Mouse (Mus musculus) CH12.LX (cell line): ENCODE data around the gene Dgcr8. TPM values are rescaled to one million over a fixed set of nuclear protein-coding genes. Genes with fewer than 3 reads are reported as not detected.
A peak's percentile ranks its signal among the peaks of the same experiment; 100 is the strongest.

ENCODE experiments used
- DNase-seq: peaks from one replicate; pipeline ENCODE4 v3.0.0-alpha.2; 2013; ENCODE audit errors: extremely low read depth
- H3K27ac ChIP-seq: 2 replicates; pipeline ENCODE4 v1.5.1; 2012; ENCODE audit warnings: low read depth, mild to moderate bottlenecking, control low read depth, moderate library complexity; ENCODE audit not compliant: insufficient read depth
- H3K27me3 ChIP-seq: replicated peaks from 2 replicates; pipeline ENCODE3; 2012; ENCODE audit warnings: inconsistent platforms
- H3K36me3 ChIP-seq, 2 experiments: replicated peaks in 1 of 2; 2 replicates each; pipeline versions ENCODE3 to v1.6.1; 2012; ENCODE audit warnings: inconsistent platforms in 1 of 2, low read length in 1 of 2, mild to moderate bottlenecking in 1 of 2, mixed read lengths in 1 of 2, moderate library complexity in 1 of 2; ENCODE audit not compliant: control insufficient read depth in 1 of 2, insufficient read depth in 1 of 2
- H3K4me1 ChIP-seq, 2 experiments: 2 replicates each; pipeline ENCODE4 v1.6.1; 2012; ENCODE audit warnings: inconsistent platforms in 1 of 2, moderate library complexity in 1 of 2; ENCODE audit not compliant: insufficient read depth in 2 of 2, control insufficient read depth in 1 of 2
- H3K4me2 ChIP-seq: 2 replicates; pipeline ENCODE4 v1.6.1; 2012; ENCODE audit warnings: low read depth, mild to moderate bottlenecking, control low read depth; ENCODE audit not compliant: poor library complexity, insufficient read depth, severe bottlenecking
- H3K4me3 ChIP-seq, 3 experiments: fragments of 150-350 bp in 1 of 3; sonication (generic) in 1 of 3; replicated peaks in 1 of 3; 2 replicates each; pipeline versions ENCODE3 to v1.5.1; 2011 to 2012; ENCODE audit warnings: low read depth in 2 of 3, low read length in 2 of 3, mild to moderate bottlenecking in 2 of 3, moderate library complexity in 2 of 3, control low read depth in 1 of 3, improper control_type of control experiment in 1 of 3, inconsistent platforms in 1 of 3, mixed read lengths in 1 of 3; ENCODE audit not compliant: poor library complexity in 1 of 3
- H3K79me2 ChIP-seq: replicated peaks from 2 replicates; pipeline ENCODE4 v1.6.1; 2012; ENCODE audit warnings: mild to moderate bottlenecking, moderate library complexity; ENCODE audit not compliant: control insufficient read depth, poor library complexity, insufficient read depth, severe bottlenecking; ENCODE audit errors: extremely low read depth
- H3K9ac ChIP-seq: 2 replicates; pipeline ENCODE4 v1.6.1; 2012; ENCODE audit warnings: low read depth, mild to moderate bottlenecking, control low read depth, moderate library complexity; ENCODE audit not compliant: insufficient read depth
- H3K9me3 ChIP-seq: replicated peaks from 2 replicates; pipeline ENCODE3; 2012; ENCODE audit warnings: low read length, inconsistent platforms, mixed read lengths
- BHLHE40 ChIP-seq: IDR thresholded peaks from 2 replicates; pipeline ENCODE4 v1.6.1; 2011; ENCODE audit warnings: mild to moderate bottlenecking, low read depth, low read length, improper control_type of control experiment
- CHD1 ChIP-seq: IDR thresholded peaks from 2 replicates; pipeline ENCODE4 v1.6.1; 2012; ENCODE audit warnings: low read depth, low read length, improper control_type of control experiment, inconsistent platforms
- CHD2 ChIP-seq: IDR thresholded peaks from 2 replicates; pipeline ENCODE4 v1.6.1; 2011; ENCODE audit warnings: low read length, improper control_type of control experiment
- CTCF ChIP-seq, 2 experiments: IDR thresholded peaks in 1 of 2; conservative IDR thresholded peaks in 1 of 2; 2 replicates each; pipeline ENCODE4 v1.5.1; 2011 to 2012; ENCODE audit warnings: low read depth in 2 of 2, low read length in 2 of 2, improper control_type of control experiment in 1 of 2, inconsistent platforms in 1 of 2, mild to moderate bottlenecking in 1 of 2, moderate library complexity in 1 of 2
- E2F4 ChIP-seq: IDR thresholded peaks from 2 replicates; pipeline ENCODE4 v1.6.1; 2011; ENCODE audit warnings: low read depth, low read length, improper control_type of control experiment; ENCODE audit not compliant: insufficient replicate concordance
- ELF1 ChIP-seq: IDR thresholded peaks from 2 replicates; pipeline ENCODE4 v1.6.1; 2014; ENCODE audit warnings: low read depth, mild to moderate bottlenecking, inconsistent platforms, low read length, improper control_type of control experiment
- EP300 ChIP-seq: IDR thresholded peaks from 2 replicates; pipeline ENCODE4 v1.6.1; 2011; ENCODE audit warnings: low read length, improper control_type of control experiment
- ETS1 ChIP-seq: conservative IDR thresholded peaks from 2 replicates; pipeline ENCODE4 v1.6.1; 2012; ENCODE audit warnings: low read depth, mild to moderate bottlenecking, inconsistent platforms, low read length, improper control_type of control experiment, moderate library complexity
- GABPA ChIP-seq: IDR thresholded peaks from 2 replicates; pipeline ENCODE4 v1.6.1; 2012; ENCODE audit warnings: low read depth, low read length, improper control_type of control experiment, inconsistent platforms; ENCODE audit not compliant: insufficient replicate concordance
- HCFC1 ChIP-seq: IDR thresholded peaks from 2 replicates; pipeline ENCODE4 v1.6.1; 2012; ENCODE audit warnings: low read depth, mild to moderate bottlenecking, inconsistent platforms, low read length, improper control_type of control experiment
- IRF4 ChIP-seq: IDR thresholded peaks from 2 replicates; pipeline ENCODE4 v1.6.1; 2014; ENCODE audit warnings: low read depth, mild to moderate bottlenecking, inconsistent platforms, low read length, improper control_type of control experiment
- JUN ChIP-seq: IDR thresholded peaks from 2 replicates; pipeline ENCODE4 v1.6.1; 2011; ENCODE audit warnings: low read depth, mild to moderate bottlenecking, low read length, improper control_type of control experiment, moderate library complexity; ENCODE audit not compliant: insufficient read depth
- JUND ChIP-seq: conservative IDR thresholded peaks from 2 replicates; pipeline ENCODE4 v1.6.1; 2011; ENCODE audit warnings: low read depth, low read length, improper control_type of control experiment
- KAT2A ChIP-seq: IDR thresholded peaks from 2 replicates; pipeline ENCODE4 v1.6.1; 2012; ENCODE audit warnings: low read length, improper control_type of control experiment, inconsistent platforms; ENCODE audit not compliant: insufficient replicate concordance
- MAFK ChIP-seq: IDR thresholded peaks from 2 replicates; pipeline ENCODE4 v1.6.1; 2011; ENCODE audit warnings: low read length, improper control_type of control experiment; ENCODE audit not compliant: insufficient replicate concordance
- MAX ChIP-seq: IDR thresholded peaks from 2 replicates; pipeline ENCODE4 v1.6.1; 2011; ENCODE audit warnings: low read length, improper control_type of control experiment
- MAZ ChIP-seq: IDR thresholded peaks from 2 replicates; pipeline ENCODE4 v1.6.1; 2012; ENCODE audit warnings: low read depth, mild to moderate bottlenecking, inconsistent platforms, low read length, improper control_type of control experiment, moderate library complexity
- MEF2A ChIP-seq: IDR thresholded peaks from 2 replicates; pipeline ENCODE4 v1.6.1; 2014; ENCODE audit warnings: low read depth, mild to moderate bottlenecking, inconsistent platforms, low read length, improper control_type of control experiment, borderline replicate concordance
- MXI1 ChIP-seq: IDR thresholded peaks from 2 replicates; pipeline ENCODE4 v1.6.1; 2011; ENCODE audit warnings: mild to moderate bottlenecking, low read depth, low read length, improper control_type of control experiment
- MYC ChIP-seq: IDR thresholded peaks from 2 replicates; pipeline ENCODE4 v1.6.1; 2011; ENCODE audit warnings: low read depth, mild to moderate bottlenecking, improper control_type of control experiment, low read length
- NELFE ChIP-seq: IDR thresholded peaks from 2 replicates; pipeline ENCODE4 v1.6.1; 2011; ENCODE audit warnings: low read depth, low read length, improper control_type of control experiment
- NRF1 ChIP-seq: IDR thresholded peaks from 2 replicates; pipeline ENCODE4 v1.6.1; 2014; ENCODE audit warnings: low read depth, mild to moderate bottlenecking, inconsistent platforms, low read length, improper control_type of control experiment, moderate library complexity
- PAX5 ChIP-seq: IDR thresholded peaks from 2 replicates; pipeline ENCODE4 v1.6.1; 2012; ENCODE audit warnings: low read length, inconsistent platforms, mixed read lengths
- POLR2A ChIP-seq: IDR thresholded peaks from 2 replicates; pipeline ENCODE4 v1.6.1; 2011; ENCODE audit warnings: low read depth, mild to moderate bottlenecking, improper control_type of control experiment, low read length
- POLR2AphosphoS2 ChIP-seq: IDR thresholded peaks from 2 replicates; pipeline ENCODE4 v1.6.1; 2011; ENCODE audit warnings: low read depth, low read length, improper control_type of control experiment
- RAD21 ChIP-seq: IDR thresholded peaks from 2 replicates; pipeline ENCODE4 v1.6.1; 2011; ENCODE audit warnings: low read depth, mild to moderate bottlenecking, low read length, improper control_type of control experiment, moderate library complexity
- RCOR1 ChIP-seq: conservative IDR thresholded peaks from 2 replicates; pipeline ENCODE4 v1.6.1; 2012; ENCODE audit warnings: low read depth, mild to moderate bottlenecking, inconsistent platforms, low read length, improper control_type of control experiment
- SIN3A ChIP-seq: IDR thresholded peaks from 2 replicates; pipeline ENCODE4 v1.6.1; 2012; ENCODE audit warnings: low read length, improper control_type of control experiment, inconsistent platforms
- SMC3 ChIP-seq: IDR thresholded peaks from 2 replicates; pipeline ENCODE4 v1.6.1; 2011; ENCODE audit warnings: low read depth, low read length, improper control_type of control experiment
- TBP ChIP-seq: conservative IDR thresholded peaks from 2 replicates; pipeline ENCODE4 v1.6.1; 2011; ENCODE audit warnings: low read depth, low read length, improper control_type of control experiment
- TCF12 ChIP-seq: IDR thresholded peaks from 2 replicates; pipeline ENCODE4 v1.6.1; 2014; ENCODE audit warnings: low read depth, mild to moderate bottlenecking, inconsistent platforms, low read length, improper control_type of control experiment
- UBTF ChIP-seq: IDR thresholded peaks from 2 replicates; pipeline ENCODE4 v1.6.1; 2012; ENCODE audit warnings: low read depth, mild to moderate bottlenecking, inconsistent platforms, low read length, improper control_type of control experiment, moderate library complexity
- USF1 ChIP-seq: IDR thresholded peaks from 2 replicates; pipeline ENCODE4 v1.6.1; 2014; ENCODE audit warnings: low read depth, mild to moderate bottlenecking, inconsistent platforms, low read length, improper control_type of control experiment
- USF2 ChIP-seq: conservative IDR thresholded peaks from 2 replicates; pipeline ENCODE4 v1.6.1; 2011; ENCODE audit warnings: low read depth, low read length, improper control_type of control experiment
- ZC3H11A ChIP-seq: IDR thresholded peaks from 2 replicates; pipeline ENCODE4 v1.6.1; 2012; ENCODE audit warnings: low read depth, mild to moderate bottlenecking, inconsistent platforms, low read length, improper control_type of control experiment
- ZKSCAN1 ChIP-seq: IDR thresholded peaks from 2 replicates; pipeline ENCODE4 v1.6.1; 2012; ENCODE audit warnings: low read depth, inconsistent platforms, low read length, improper control_type of control experiment, borderline replicate concordance
- ZMIZ1 ChIP-seq: IDR thresholded peaks from 2 replicates; pipeline ENCODE4 v1.6.1; 2012; ENCODE audit warnings: low read depth, mild to moderate bottlenecking, inconsistent platforms, low read length, improper control_type of control experiment
- ZNF384 ChIP-seq: IDR thresholded peaks from 2 replicates; pipeline ENCODE4 v1.6.1; 2012; ENCODE audit warnings: low read depth, low read length, improper control_type of control experiment, inconsistent platforms
- dilution Hi-C: fragments of 300-500 bp; cut with MboI; formaldehyde crosslinking; loops from 2 replicates; pipeline ENCODE4 v1.14.3; 2020; ENCODE audit warnings: low sequenced_read_pairs; ENCODE audit not compliant: extremely low pct_unique_long_range_greater_than_20kb, extremely low pct_ligation_motif_present
- in situ Hi-C: fragments of 300-500 bp; cut with MboI; formaldehyde crosslinking; loops from 3 replicates; pipeline ENCODE4 v1.14.3; 2019; ENCODE audit warnings: low sequenced_read_pairs, low pct_ligation_motif_present, low pct_unique_long_range_greater_than_20kb, mixed read lengths
- polyA plus RNA-seq: library from polyadenylated mRNA; unstranded; fragments of >175 nt; gene quantifications from 2 replicates; pipeline ENCODE4 v1.2.1, GENCODE M21; 2012; ENCODE audit warnings: low read depth; ENCODE audit not compliant: insufficient read length
- total RNA-seq, 2 experiments: library from RNA; depleted of rRNA; stranded (reverse); fragments of 300-350 nt in 1 of 2; fragments of >200 nt in 1 of 2; gene quantifications; 2 replicates each; pipeline ENCODE4 v1.2.3; 2012 to 2014

The Dgcr8 gene
- 31.8 and 44.1 TPM in 2 replicates for total RNA-seq (2012; rRNA removed)
- total RNA-seq (2014; rRNA removed): 29.1 and 34.4 TPM in 2 replicates
- 39.9 and 42.9 TPM in 2 replicates for polyA plus RNA-seq

DNA sequence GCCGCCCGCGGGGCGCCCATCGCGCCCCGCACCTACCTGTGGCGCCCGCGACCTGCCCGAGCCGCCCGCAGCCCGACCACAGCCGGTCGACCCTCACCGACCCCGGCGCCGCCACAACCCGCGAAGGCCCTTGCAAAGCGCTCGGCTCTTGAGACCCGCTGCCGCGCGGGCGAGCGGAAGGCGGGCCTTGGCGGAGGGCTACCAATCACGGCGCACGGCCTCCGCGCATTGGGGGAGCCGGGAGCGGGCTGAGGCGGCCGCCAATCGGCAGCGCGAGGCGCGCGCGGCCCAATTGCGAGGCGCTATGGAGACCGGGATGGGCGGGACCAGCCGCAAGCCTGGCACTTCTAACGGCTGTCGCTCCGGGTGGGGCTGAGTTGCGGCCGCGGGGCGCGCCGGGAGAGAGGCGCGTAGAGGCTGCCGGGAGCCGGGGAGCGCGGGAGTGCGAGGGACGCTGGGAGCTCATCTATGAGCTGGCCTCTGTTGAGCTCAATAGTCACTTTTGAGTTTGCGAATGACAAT lies at the start of gene Dgcr8:
Dgcr8 (minus strand) TSS at position 180 of the 522 bp plus-strand sequence.
- Histone ChIP-seq H3K4me2 (peak within 1 kb of the TSS; percentile 99), H3K27ac (peak within 1 kb of the TSS; percentile 21; the same call in 1 of the 2 replicates), H3K27me3 (no peaks in the 10 kb centered on the region), H3K4me1 (peaks cover 13 to 33% of the 10 kb centered on the region in 2 experiments), H3K79me2 (peaks cover 46% of the 10 kb centered on the region), H3K9ac (peak within 1 kb of the TSS; percentile 74), H3K9me3 (no peaks in the 10 kb centered on the region), H3K36me3 (peaks cover 19 to 35% of the 10 kb centered on the region in 2 experiments), H3K4me3 (peak within 1 kb of the TSS; percentile 69 to 99 (median 83))
- dilution Hi-C loops (no loop called here), in situ Hi-C loops (loop anchor here (5.0 kb wide), 1 partner anchor 37 kb away; no protein-coding TSS in a partner anchor)
- TF ChIP-seq EP300 (no peak), TBP (0 out of 2 replicates have a peak, but pooled peaks have one; percentile 72), UBTF (peak; percentile 69; the same call in 1 of the 2 replicates), SIN3A (no peak; the same call in 1 of the 2 replicates), POLR2A (peak; percentile 87), CTCF (conservative IDR thresholded peaks at IDR 0.05 in 1 of 2, IDR thresholded peaks at IDR 0.05 in 1 of 2; ENCODE audit: low read depth in 2 of 2, low read length in 2 of 2) (no peak), POLR2AphosphoS2 (no peak; the same call in 1 of the 2 replicates), ZKSCAN1 (no peak), KAT2A (peak; percentile 84), MEF2A (peak; percentile 48; the same call in 1 of the 2 replicates), MAZ (peak; percentile 96), JUND (no peak), MXI1 (no peak; the same call in 1 of the 2 replicates), ZC3H11A (no peak), CHD1 (peak; percentile 60; the same call in 1 of the 2 replicates), IRF4 (peak; percentile 69), NELFE (peak; percentile 85), GABPA (no peak), SMC3 (no peak), ETS1 (no peak), NRF1 (peak; percentile 72), ZMIZ1 (peak; percentile 83), PAX5 (no peak), ZNF384 (no peak), TCF12 (peak; percentile 69; the same call in 1 of the 2 replicates), MAFK (no peak), RAD21 (no peak), ELF1 (peak; percentile 71), E2F4 (peak; percentile 89; the same call in 1 of the 2 replicates), JUN (no peak), MAX (peak; percentile 59; the same call in 1 of the 2 replicates), HCFC1 (peak; percentile 80), RCOR1 (no peak; the same call in 1 of the 2 replicates), CHD2 (peak; percentile 93), BHLHE40 (no peak), USF2 (no peak), USF1 (no peak), MYC (peak; percentile 2; the same call in 1 of the 2 replicates)
- peak; percentile 97 for DNase-seq
